Mouse (Mus musculus) liver, embryonic 15.5 days (tissue): ENCODE measurements at regions not wholly inside any gene's neighbourhood (a gene's known extent, or its start where the extent isn't known, plus 50 kb on each side); places are given as distances from the start of the nearest gene placed in this dataset.

Experiments used
- ATAC-seq: fragments of 200-750 bp; cut with Nextera tagmentation; 2 replicates; pipeline ENCODE4 v1.8.0; 2017; ENCODE audit warnings: moderate number of reproducible peaks, mild to moderate bottlenecking, moderate library complexity; ENCODE audit not compliant: insufficient read depth
- H3K27ac ChIP-seq: fragments of 300-500 bp; sonication (generic); replicated peaks from 2 replicates; pipeline ENCODE4 v1.5.1; 2015; ENCODE audit warnings: mild to moderate bottlenecking, inconsistent platforms
- H3K27me3 ChIP-seq: fragments of 300-500 bp; sonication (generic); 2 replicates; pipeline ENCODE4 v1.6.1; 2015; ENCODE audit warnings: mild to moderate bottlenecking, inconsistent platforms
- H3K36me3 ChIP-seq: fragments of 300-500 bp; sonication (generic); replicated peaks from 2 replicates; pipeline ENCODE4 v1.6.1; 2015; ENCODE audit warnings: moderate library complexity, mild to moderate bottlenecking, inconsistent platforms
- H3K4me1 ChIP-seq: fragments of 300-500 bp; sonication (generic); replicated peaks from 2 replicates; pipeline ENCODE4 v1.6.1; 2015; ENCODE audit warnings: inconsistent platforms
- H3K4me2 ChIP-seq: fragments of 300-500 bp; sonication (generic); 2 replicates; pipeline ENCODE4 v1.6.1; 2015; ENCODE audit warnings: moderate library complexity, mild to moderate bottlenecking, inconsistent platforms
- H3K4me3 ChIP-seq: fragments of 300-500 bp; sonication (generic); replicated peaks from 2 replicates; pipeline ENCODE4 v1.5.1; 2015; ENCODE audit warnings: mild to moderate bottlenecking, inconsistent platforms
- H3K9ac ChIP-seq: fragments of 300-500 bp; sonication (generic); 2 replicates; pipeline ENCODE4 v1.6.1; 2015; ENCODE audit warnings: moderate library complexity, mild to moderate bottlenecking, inconsistent platforms
- H3K9me3 ChIP-seq: fragments of 300-500 bp; sonication (generic); replicated peaks from 2 replicates; pipeline ENCODE4 v1.6.1; 2016; ENCODE audit warnings: inconsistent platforms
- WGBS: fragments of 180-500 bp; shearing (Covaris S2); methylation state at CpG from one replicate; pipeline ENCODE4 v1.1.7; 2015; ENCODE audit warnings: mixed read lengths; ENCODE audit not compliant: insufficient replicate concordance; 5-methylcytosine and 5-hydroxymethylcytosine counted together

DNA sequence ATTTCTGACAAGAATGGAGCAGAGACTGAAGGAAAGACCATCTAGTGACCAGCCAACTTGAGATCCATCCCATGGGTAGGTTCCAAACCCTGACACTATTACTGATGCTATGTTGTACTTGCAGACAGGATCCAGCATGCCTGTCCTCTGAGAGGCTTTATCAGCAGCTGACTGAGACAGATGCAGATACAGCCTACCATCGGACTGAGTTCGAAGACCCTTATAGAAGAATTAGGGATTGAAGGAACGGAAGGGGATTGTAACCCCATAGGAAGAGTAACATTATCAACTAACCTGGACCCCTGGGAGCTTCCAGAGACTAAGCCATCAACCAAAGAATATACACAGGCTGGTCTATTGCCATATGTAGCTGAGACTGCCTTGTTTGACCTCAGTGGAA is 183.1 kb upstream of the Adcy2 start:
- no peak overlapping the region for H3K9ac ChIP-seq
- no peak for ATAC-seq
- no peaks in the 10 kb centered on the region for H3K27me3 ChIP-seq
- H3K27ac ChIP-seq, result no peak overlapping the region
- WGBS, result 58% methylated on average over 3 of the region's 3 CpGs
- H3K36me3 ChIP-seq, result no peaks in the 10 kb centered on the region
- no peak overlapping the region for H3K4me3 ChIP-seq
- H3K9me3 ChIP-seq, result no peaks in the 10 kb centered on the region
- H3K4me2 ChIP-seq, result no peak overlapping the region
- no peaks in the 10 kb centered on the region for H3K4me1 ChIP-seq

DNA sequence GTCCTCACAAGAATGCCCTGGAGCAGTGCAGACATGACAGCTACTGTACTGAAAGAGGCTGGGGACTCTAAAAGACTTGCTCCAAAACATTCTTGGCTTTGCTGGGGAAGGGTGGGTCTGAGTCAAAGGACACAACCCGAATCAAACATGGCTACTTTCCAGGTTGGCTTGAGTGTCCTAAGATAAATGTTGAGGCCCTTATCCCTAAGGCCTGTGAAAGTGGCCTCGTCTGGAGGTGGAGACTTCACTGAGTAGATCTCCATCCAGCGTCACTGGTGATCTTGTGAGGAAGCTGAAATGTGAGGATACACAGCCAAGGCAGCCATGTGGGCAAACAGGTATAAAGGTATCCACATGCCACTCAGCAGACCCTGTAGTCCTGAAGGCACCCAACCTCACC is 191.3 kb upstream of the Adcy2 start:
- H3K36me3 ChIP-seq, result no peaks in the 10 kb centered on the region
- no peaks in the 10 kb centered on the region for H3K9me3 ChIP-seq
- WGBS, result 50% methylated on average over 3 of the region's 3 CpGs
- H3K4me2 ChIP-seq, result no peak overlapping the region
- H3K27me3 ChIP-seq, result no peaks in the 10 kb centered on the region
- no peak for ATAC-seq
- no peak overlapping the region for H3K4me3 ChIP-seq
- no peak overlapping the region for H3K9ac ChIP-seq
- no peaks in the 10 kb centered on the region for H3K4me1 ChIP-seq
- no peak overlapping the region for H3K27ac ChIP-seq

DNA sequence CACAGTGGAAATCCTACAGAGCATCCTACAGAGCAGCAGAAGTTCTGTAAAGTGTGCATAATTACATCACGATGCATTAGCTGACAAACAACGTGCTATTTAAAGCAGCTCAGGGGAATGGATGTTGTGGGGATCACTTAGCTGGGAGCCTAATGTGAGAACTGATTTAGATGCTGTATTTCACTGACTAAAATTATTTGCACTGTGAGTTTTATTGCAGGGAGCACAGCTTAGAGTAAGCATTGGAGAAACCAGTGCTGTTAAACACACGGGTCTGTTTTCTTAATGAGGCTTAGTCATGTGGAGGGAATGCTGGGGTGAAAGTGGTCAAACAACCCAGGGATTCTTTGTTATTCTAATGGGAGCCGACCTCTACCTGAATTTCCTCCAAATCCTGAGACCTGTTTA is 197.1 kb upstream of the Adcy2 start:
- Histone ChIP-seq H3K27me3 (no peaks in the 10 kb centered on the region), H3K4me3 (no peak overlapping the region), H3K4me1 (no peaks in the 10 kb centered on the region), H3K36me3 (no peaks in the 10 kb centered on the region), H3K9me3 (no peaks in the 10 kb centered on the region), H3K27ac (no peak overlapping the region), H3K9ac (no peak overlapping the region), H3K4me2 (no peak overlapping the region)
- 10% methylated on average over 4 of the region's 4 CpGs for WGBS
- ATAC-seq, result no peak

DNA sequence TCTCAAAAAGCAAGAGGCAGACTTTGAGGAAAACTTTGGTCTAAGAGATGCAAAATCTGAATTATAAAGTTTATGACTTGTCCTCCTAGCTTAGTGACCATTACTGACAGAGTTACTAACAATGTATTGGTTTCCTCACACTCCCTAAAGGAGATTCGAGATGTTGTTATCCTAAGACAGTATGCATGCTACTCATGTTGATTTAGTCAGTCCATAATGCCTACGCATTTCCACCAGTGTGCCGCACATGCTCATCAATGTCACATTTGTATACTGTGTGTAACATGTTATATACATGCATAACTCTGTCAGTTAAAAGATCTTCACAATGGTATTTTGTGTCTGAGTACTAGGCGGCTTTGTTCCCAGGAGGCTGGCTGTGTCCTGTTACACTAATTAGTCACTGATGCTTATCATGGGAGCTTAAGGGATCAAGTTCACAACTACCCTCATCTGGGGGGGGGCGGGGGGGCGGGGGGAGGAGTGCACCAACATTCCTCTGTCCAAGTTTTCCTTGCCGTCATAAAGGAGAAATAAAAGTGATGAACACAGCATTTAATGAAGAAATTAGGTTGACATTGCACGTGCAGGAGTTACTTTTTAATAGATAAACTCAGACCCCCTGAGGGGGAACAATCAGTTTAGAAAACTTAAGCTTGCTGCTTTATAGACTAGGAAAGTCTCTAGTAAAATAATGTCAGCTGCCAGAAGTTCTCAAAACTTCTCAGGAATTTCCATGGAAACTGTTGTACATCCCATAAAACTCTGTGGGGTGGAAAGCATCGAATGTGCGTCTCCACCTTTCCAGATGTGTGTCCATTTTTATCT is 208.6 kb upstream of the Adcy2 start:
- Histone ChIP-seq H3K4me1 (no peaks in the 10 kb centered on the region), H3K36me3 (no peaks in the 10 kb centered on the region), H3K4me3 (no peak overlapping the region), H3K4me2 (no peak overlapping the region), H3K27me3 (no peaks in the 10 kb centered on the region), H3K9me3 (no peaks in the 10 kb centered on the region), H3K27ac (no peak overlapping the region), H3K9ac (no peak overlapping the region)
- WGBS, result 59% methylated on average over 10 of the region's 10 CpGs
- no peak for ATAC-seq

DNA sequence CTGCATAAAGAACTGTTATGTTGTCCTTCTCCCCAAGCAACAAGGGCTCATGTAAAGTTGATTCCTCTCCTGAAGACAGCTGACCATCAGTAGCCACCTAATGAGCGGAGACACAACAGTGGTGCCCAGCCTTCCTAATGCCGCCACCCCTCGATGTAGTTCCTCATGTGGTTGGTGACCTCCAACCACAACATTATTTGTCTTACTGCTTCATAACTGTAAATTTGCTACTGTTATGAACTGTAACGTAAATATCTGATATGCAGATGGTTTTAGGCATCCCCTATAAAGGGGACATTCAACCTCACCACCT is 209.2 kb upstream of the Adcy2 start:
- H3K27ac ChIP-seq, result no peak overlapping the region
- no peaks in the 10 kb centered on the region for H3K36me3 ChIP-seq
- 48% methylated on average over 4 of the region's 4 CpGs for WGBS
- H3K4me3 ChIP-seq, result no peak overlapping the region
- no peaks in the 10 kb centered on the region for H3K27me3 ChIP-seq
- H3K4me2 ChIP-seq, result no peak overlapping the region
- H3K9me3 ChIP-seq, result no peaks in the 10 kb centered on the region
- no peak overlapping the region for H3K9ac ChIP-seq
- H3K4me1 ChIP-seq, result no peaks in the 10 kb centered on the region
- ATAC-seq, result no peak

DNA sequence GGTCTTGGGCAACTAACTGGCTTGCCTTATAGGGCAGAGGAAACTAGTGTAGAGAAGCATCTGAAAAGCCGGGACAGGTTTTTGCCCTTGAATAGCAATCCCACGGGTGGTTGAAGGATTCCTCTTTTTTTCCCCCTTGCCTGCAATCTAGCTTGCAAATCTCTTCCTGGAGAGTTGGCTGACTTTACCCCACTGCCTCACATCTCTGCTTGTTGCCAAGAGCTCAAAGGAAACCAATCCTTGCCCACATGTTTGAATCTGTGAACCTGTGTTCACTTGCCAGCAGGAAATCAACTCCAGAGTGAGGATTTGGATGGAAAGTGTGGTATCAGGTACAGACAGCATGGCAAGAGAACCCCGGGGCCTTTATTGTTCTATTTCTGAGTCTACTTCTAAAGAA is 217.2 kb upstream of the Adcy2 start:
- no peaks in the 10 kb centered on the region for H3K27me3 ChIP-seq
- no peak overlapping the region for H3K27ac ChIP-seq
- no peak for ATAC-seq
- H3K4me2 ChIP-seq, result no peak overlapping the region
- no peaks in the 10 kb centered on the region for H3K36me3 ChIP-seq
- WGBS, result 58% methylated on average over 3 of the region's 3 CpGs
- no peaks in the 10 kb centered on the region for H3K9me3 ChIP-seq
- H3K4me3 ChIP-seq, result no peak overlapping the region
- no peak overlapping the region for H3K9ac ChIP-seq
- no peaks in the 10 kb centered on the region for H3K4me1 ChIP-seq

DNA sequence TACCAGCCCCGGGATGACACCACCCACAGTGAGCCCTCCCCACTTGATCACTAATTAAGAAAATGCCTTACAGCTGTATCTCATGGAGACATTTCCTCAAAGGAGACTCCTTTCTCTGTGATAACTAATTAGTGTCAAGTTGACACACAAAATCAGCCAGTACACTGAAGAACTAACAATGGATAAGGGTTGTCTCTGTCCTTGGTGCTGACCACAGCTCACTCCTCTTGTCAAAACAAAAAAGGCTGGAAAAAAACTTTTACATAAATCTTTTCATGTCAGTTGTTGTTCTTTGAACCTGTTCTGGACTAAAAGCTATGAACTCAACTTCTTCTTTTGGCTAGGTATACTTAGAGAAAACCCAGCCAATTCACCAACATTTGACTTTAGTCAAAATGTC is 221.1 kb upstream of the Adcy2 start:
- Histone ChIP-seq H3K9me3 (no peaks in the 10 kb centered on the region), H3K4me1 (no peaks in the 10 kb centered on the region), H3K27me3 (no peaks in the 10 kb centered on the region), H3K4me2 (no peak overlapping the region), H3K27ac (no peak overlapping the region), H3K9ac (no peak overlapping the region), H3K36me3 (no peaks in the 10 kb centered on the region), H3K4me3 (no peak overlapping the region)
- 17% methylated on average over 1 of the region's 1 CpGs for WGBS
- no peak for ATAC-seq

DNA sequence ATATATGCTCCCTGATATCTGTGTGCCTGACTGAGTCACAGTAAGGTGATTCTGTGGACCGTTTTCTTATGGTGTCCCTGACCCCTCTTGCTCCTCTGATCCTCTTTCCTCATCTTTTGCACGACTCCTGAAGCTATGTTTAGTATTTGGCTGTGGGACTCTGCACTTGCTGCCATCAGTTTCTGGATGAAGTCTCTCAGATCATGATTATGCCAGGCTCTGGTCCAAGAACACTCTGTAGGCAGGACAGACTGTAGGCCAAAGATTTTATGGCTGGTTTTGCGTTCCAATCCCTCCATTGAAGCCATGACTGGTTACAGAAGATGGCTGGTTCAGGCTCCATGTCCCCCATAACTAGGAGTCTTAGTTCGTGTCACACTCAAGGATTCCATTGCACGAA is 227.2 kb upstream of the Adcy2 start:
- H3K9me3 ChIP-seq, result no peaks in the 10 kb centered on the region
- H3K4me2 ChIP-seq, result no peak overlapping the region
- no peak overlapping the region for H3K9ac ChIP-seq
- no peaks in the 10 kb centered on the region for H3K4me1 ChIP-seq
- H3K27me3 ChIP-seq, result no peaks in the 10 kb centered on the region
- no peak overlapping the region for H3K27ac ChIP-seq
- H3K4me3 ChIP-seq, result no peak overlapping the region
- no peak for ATAC-seq
- H3K36me3 ChIP-seq, result no peaks in the 10 kb centered on the region
- whole genome bisulfite sequencing, result 37% methylated on average over 5 of the region's 5 CpGs

DNA sequence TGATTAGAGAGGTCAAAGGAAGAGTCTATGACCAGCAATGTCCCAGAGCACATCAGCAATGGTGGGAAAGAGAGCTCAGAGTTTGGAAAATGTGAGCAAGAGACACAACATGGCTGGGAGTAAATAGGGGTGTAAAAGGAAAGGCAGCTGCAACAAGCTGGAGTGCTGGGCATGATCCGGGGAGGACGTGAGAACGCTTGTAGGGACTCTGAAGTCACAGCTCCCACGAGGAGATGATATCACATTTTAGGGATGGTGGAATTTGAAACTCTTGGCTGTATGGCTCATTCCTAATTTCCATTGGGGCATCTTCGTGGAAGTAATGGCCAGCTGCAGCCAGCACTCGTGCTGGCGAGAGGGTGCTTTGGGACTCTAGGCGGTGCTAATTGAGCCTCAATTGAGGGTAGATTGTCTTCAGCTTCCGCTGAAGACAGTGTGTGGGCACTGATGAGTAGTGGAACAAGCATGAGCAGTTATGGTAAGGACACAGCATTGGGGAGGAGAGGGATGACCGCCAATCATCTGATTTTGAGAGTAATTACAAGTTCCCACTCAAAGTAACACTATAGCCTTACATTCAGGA is 231.1 kb upstream of the Adcy2 start:
- Histone ChIP-seq H3K9ac (no peak overlapping the region), H3K4me2 (no peak overlapping the region), H3K27me3 (no peaks in the 10 kb centered on the region), H3K27ac (no peak overlapping the region), H3K36me3 (no peaks in the 10 kb centered on the region), H3K4me1 (no peaks in the 10 kb centered on the region), H3K9me3 (no peaks in the 10 kb centered on the region), H3K4me3 (no peak overlapping the region)
- no peak for ATAC-seq
- 37% methylated on average over 10 of the region's 10 CpGs for WGBS

DNA sequence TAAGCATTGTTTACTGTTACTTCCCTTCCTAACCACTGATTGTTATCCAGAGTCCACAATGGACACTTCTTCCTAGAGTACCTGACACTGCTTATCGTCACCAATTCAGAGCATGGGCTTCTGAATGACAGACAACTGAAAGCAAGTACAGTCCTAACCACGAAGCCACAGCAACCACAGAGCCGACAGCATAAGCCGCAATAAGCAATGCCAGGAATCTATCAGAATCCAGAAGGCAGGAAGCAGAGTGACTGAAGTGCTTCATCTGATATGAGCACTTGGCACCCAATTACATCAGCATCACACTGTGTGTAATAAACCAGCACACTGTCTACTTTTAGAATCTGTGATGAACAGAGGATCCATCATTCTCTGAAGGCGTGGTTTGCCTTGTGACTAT is 237.0 kb upstream of the Adcy2 start:
- Histone ChIP-seq H3K36me3 (no peaks in the 10 kb centered on the region), H3K27ac (no peak overlapping the region)
- ATAC-seq, result no peak

DNA sequence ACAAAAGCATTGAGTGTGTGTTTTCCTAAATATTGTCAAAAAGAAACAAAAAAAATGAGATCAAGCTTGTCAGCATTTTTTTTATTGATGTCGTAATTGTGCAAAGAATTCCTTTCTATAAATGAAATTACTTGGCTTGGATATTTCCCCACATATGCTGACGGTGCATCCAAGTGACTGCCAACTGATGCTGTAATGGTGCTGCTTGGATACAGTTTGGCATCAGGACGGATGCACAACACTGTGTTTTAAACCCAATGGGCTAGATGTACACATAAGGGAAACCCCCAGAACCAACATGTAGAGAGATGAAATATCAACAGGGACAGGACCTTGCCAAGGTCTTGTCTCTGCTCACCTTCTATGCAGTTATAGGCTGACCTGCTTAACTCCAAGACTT is 238.6 kb upstream of the Adcy2 start:
- 58% methylated on average over 3 of the region's 3 CpGs for WGBS

More for the DNA sequence above, 237.0 kb upstream of the Adcy2 start:
- H3K27me3 ChIP-seq, result no peaks in the 10 kb centered on the region
- H3K9ac ChIP-seq, result no peak overlapping the region
- 9% methylated on average over 5 of the region's 5 CpGs for WGBS
- H3K4me1 ChIP-seq, result no peaks in the 10 kb centered on the region
- no peaks in the 10 kb centered on the region for H3K9me3 ChIP-seq
- no peak overlapping the region for H3K4me3 ChIP-seq
- H3K4me2 ChIP-seq, result no peak overlapping the region

More for the DNA sequence above, 238.6 kb upstream of the Adcy2 start:
- Histone ChIP-seq H3K4me1 (no peaks in the 10 kb centered on the region), H3K9ac (no peak overlapping the region), H3K4me2 (no peak overlapping the region), H3K27ac (no peak overlapping the region), H3K9me3 (no peaks in the 10 kb centered on the region), H3K4me3 (no peak overlapping the region), H3K36me3 (no peaks in the 10 kb centered on the region), H3K27me3 (no peaks in the 10 kb centered on the region)
- ATAC-seq, result no peak
